Mouse (Mus musculus) retina, postnatal 1 day (tissue): ENCODE measurements at regions not wholly inside any gene's neighbourhood (a gene's known extent, or its start where the extent isn't known, plus 50 kb on each side); places are given as distances from the start of the nearest gene placed in this dataset.
A peak's percentile ranks its signal among the peaks of the same experiment; 100 is the strongest.

Experiments used
- DNase-seq: peaks from one replicate; pipeline ENCODE4 v3.0.0-alpha.2; 2012

GRCm38 (mm10) chr4:137216908-137217497, 60.3 kb upstream of the Wnt4 start:
- no peak for DNase-seq

GRCm38 (mm10) chr4:137214573-137214972, 62.7 kb upstream of the Wnt4 start:
- no peak for DNase-seq

GRCm38 (mm10) chr4:137212846-137213245, 64.4 kb upstream of the Wnt4 start:
- DNase-seq, result no peak

- no peak for DNase-seq
These were observed 65.2 kb upstream of the Wnt4 start for GRCm38 (mm10) chr4:137212106-137212505.

GRCm38 (mm10) chr4:137211288-137211687, 66.0 kb upstream of the Wnt4 start:
- no peak for DNase-seq

GRCm38 (mm10) chr4:137210525-137210924, 66.8 kb upstream of the Wnt4 start:
- DNase-seq, result no peak

GRCm38 (mm10) chr4:137200968-137201367, 76.3 kb upstream of the Wnt4 start:
- DNase-seq, result no peak

GRCm38 (mm10) chr4:137200426-137200825, 76.9 kb upstream of the Wnt4 start:
- no peak for DNase-seq

- peak; percentile 72 for DNase-seq
These were observed 80.8 kb upstream of the Wnt4 start for GRCm38 (mm10) chr4:137196491-137196974.

GRCm38 (mm10) chr4:137194106-137194505, 83.2 kb upstream of the Wnt4 start:
- DNase-seq, result no peak

- DNase-seq, result no peak
These were observed 86.7 kb upstream of the Wnt4 start for GRCm38 (mm10) chr4:137190625-137191024.

GRCm38 (mm10) chr4:137189801-137190200, 87.5 kb upstream of the Wnt4 start:
- DNase-seq, result no peak

- DNase-seq, result peak; percentile 24
These were observed 88.2 kb upstream of the Wnt4 start for GRCm38 (mm10) chr4:137189058-137189457.

- no peak for DNase-seq
These were observed 89.7 kb upstream of the Wnt4 start for GRCm38 (mm10) chr4:137187592-137187991.

GRCm38 (mm10) chr4:137187051-137187450, 90.2 kb upstream of the Wnt4 start:
- no peak for DNase-seq

GRCm38 (mm10) chr4:137185001-137185400, 92.3 kb upstream of the Wnt4 start:
- DNase-seq, result no peak

GRCm38 (mm10) chr4:137183181-137183850, 94.0 kb upstream of the Wnt4 start:
- no peak for DNase-seq

GRCm38 (mm10) chr4:137182547-137182946, 94.7 kb upstream of the Wnt4 start:
- DNase-seq, result no peak

- no peak for DNase-seq
These were observed 96.0 kb upstream of the Wnt4 start for GRCm38 (mm10) chr4:137181252-137181651.

GRCm38 (mm10) chr4:137180083-137180482, 97.2 kb upstream of the Wnt4 start:
- DNase-seq, result no peak

GRCm38 (mm10) chr4:137178833-137179232, 98.5 kb upstream of the Wnt4 start:
- no peak for DNase-seq

GRCm38 (mm10) chr4:137164933-137165332, 112.4 kb upstream of the Wnt4 start:
- DNase-seq, result no peak

- peak; percentile 83 for DNase-seq
These were observed 112.9 kb upstream of the Wnt4 start for GRCm38 (mm10) chr4:137164429-137164828.

GRCm38 (mm10) chr4:137163962-137164361, 113.3 kb upstream of the Wnt4 start:
- no peak for DNase-seq

GRCm38 (mm10) chr4:137160526-137160925, 111.9 kb upstream of the Zbtb40 start:
- DNase-seq, result no peak
